Mouse (Mus musculus) cortical plate, adult 2 months (tissue): Measurements from ENCODE around the gene Eya4. TPM values are rescaled to one million over a fixed set of nuclear protein-coding genes. Genes with fewer than 3 reads are reported as not detected.

Experiments
- H3K27ac ChIP-seq: fragments of 200-500 bp; 2 replicates; pipeline ENCODE4 v1.5.1; 2012; ENCODE audit warnings: low read length, control low read depth, inconsistent platforms; ENCODE audit not compliant: insufficient read depth
- H3K4me1 ChIP-seq: fragments of 200-500 bp; 2 replicates; pipeline ENCODE4 v1.6.1; 2011; ENCODE audit warnings: low read length; ENCODE audit not compliant: control insufficient read depth, insufficient read depth
- H3K4me3 ChIP-seq: fragments of 200-500 bp; 2 replicates; pipeline ENCODE4 v1.5.1; 2011; ENCODE audit warnings: mild to moderate bottlenecking, low read length, control low read depth; ENCODE audit not compliant: insufficient read depth
- CTCF ChIP-seq: fragments of 200-500 bp; IDR thresholded peaks from 2 replicates; pipeline ENCODE4 v1.5.1; 2011; ENCODE audit warnings: mild to moderate bottlenecking, control low read depth, low read length; ENCODE audit not compliant: insufficient read depth; ENCODE audit errors: extremely low read depth
- POLR2A ChIP-seq: fragments of 200-500 bp; IDR thresholded peaks from 2 replicates; pipeline ENCODE4 v1.6.1; 2011; ENCODE audit warnings: mild to moderate bottlenecking, low read length, control low read depth; ENCODE audit not compliant: insufficient read depth; ENCODE audit errors: extremely low read depth
- polyA plus RNA-seq: library from polyadenylated mRNA; depleted of rRNA; stranded (reverse); fragments of >200 nt; gene quantifications from 2 replicates; pipeline ENCODE4 v1.2.3, GENCODE M21; 2012

The Eya4 gene
- polyA plus RNA-seq, 1 experiment, result 3.0 TPM

- TF ChIP-seq CTCF (no peak), POLR2A (no peak)
Measured at GRCm38 (mm10) chr10:23196336-23196735, 154.2 kb downstream of the Eya4 start.

GRCm38 (mm10) chr10:23195337-23195736 is 155.2 kb downstream of the Eya4 start:
- Histone ChIP-seq H3K4me1 (no peaks in the 10 kb centered on the region), H3K27ac (no peak overlapping the region), H3K4me3 (no peak overlapping the region)
- TF ChIP-seq POLR2A (no peak), CTCF (no peak)

More at GRCm38 (mm10) chr10:23196336-23196735, 154.2 kb downstream of the Eya4 start:
- Histone ChIP-seq H3K4me3 (no peak overlapping the region), H3K27ac (no peak overlapping the region), H3K4me1 (no peaks in the 10 kb centered on the region)

- no peak for TF ChIP-seq POLR2A
- no peak for TF ChIP-seq CTCF
- no peaks in the 10 kb centered on the region for H3K4me1 ChIP-seq
- no peak overlapping the region for H3K4me3 ChIP-seq
- H3K27ac ChIP-seq, result no peak overlapping the region
Measured at GRCm38 (mm10) chr10:23189836-23190235, 160.8 kb downstream of the Eya4 start.

- Histone ChIP-seq H3K4me1 (no peaks in the 10 kb centered on the region), H3K4me3 (no peak overlapping the region), H3K27ac (no peak overlapping the region)
- TF ChIP-seq CTCF, result no peak
- no peak for TF ChIP-seq POLR2A
Measured at GRCm38 (mm10) chr10:23185391-23185790, 165.2 kb downstream of the Eya4 start.

GRCm38 (mm10) chr10:23181572-23182493 is 168.8 kb downstream of the Eya4 start:
- H3K4me3 ChIP-seq, result no peak overlapping the region
- no peak for TF ChIP-seq CTCF
- no peak for TF ChIP-seq POLR2A
- no peak overlapping the region for H3K27ac ChIP-seq
- H3K4me1 ChIP-seq, result no peaks in the 10 kb centered on the region

- Histone ChIP-seq H3K27ac (no peak overlapping the region), H3K4me3 (no peak overlapping the region), H3K4me1 (no peaks in the 10 kb centered on the region)
- TF ChIP-seq CTCF (no peak), POLR2A (no peak)
Measured at GRCm38 (mm10) chr10:23179285-23179684, 171.3 kb downstream of the Eya4 start.

- H3K4me1 ChIP-seq, result no peaks in the 10 kb centered on the region
- H3K4me3 ChIP-seq, result no peak overlapping the region
- H3K27ac ChIP-seq, result no peak overlapping the region
- TF ChIP-seq POLR2A (no peak), CTCF (no peak)
Measured at GRCm38 (mm10) chr10:23177347-23178046, 173.1 kb downstream of the Eya4 start.

- H3K27ac ChIP-seq, result no peak overlapping the region
- H3K4me3 ChIP-seq, result no peak overlapping the region
- no peak for TF ChIP-seq POLR2A
- no peak for TF ChIP-seq CTCF
- H3K4me1 ChIP-seq, result no peaks in the 10 kb centered on the region
Measured at GRCm38 (mm10) chr10:23176666-23177346, 173.8 kb downstream of the Eya4 start.

- Histone ChIP-seq H3K4me3 (no peak overlapping the region), H3K4me1 (no peaks in the 10 kb centered on the region), H3K27ac (no peak overlapping the region)
- TF ChIP-seq CTCF, result no peak
- no peak for TF ChIP-seq POLR2A
Measured at GRCm38 (mm10) chr10:23171541-23171940, 179.0 kb downstream of the Eya4 start.

- Histone ChIP-seq H3K4me1 (no peaks in the 10 kb centered on the region), H3K27ac (no peak overlapping the region), H3K4me3 (no peak overlapping the region)
- TF ChIP-seq POLR2A (no peak), CTCF (no peak)
Measured at GRCm38 (mm10) chr10:23165089-23165642, 185.4 kb downstream of the Eya4 start.
